Mouse (Mus musculus) limb, embryonic 10.5 days (tissue): ENCODE data around the gene Olfr938. TPM values are rescaled to one million over a fixed set of nuclear protein-coding genes. Genes with fewer than 3 reads are reported as not detected.

ENCODE experiments used
- DNase-seq: peaks from one replicate; pipeline ENCODE4 v3.0.0-alpha.2; 2017; ENCODE audit warnings: low spot score
- H3K27ac ChIP-seq: fragments of 300-500 bp; sonication (generic); 2 replicates; pipeline ENCODE4 v1.5.1; 2016; ENCODE audit warnings: mild to moderate bottlenecking
- H3K27me3 ChIP-seq: fragments of 300-500 bp; sonication (generic); 2 replicates; pipeline ENCODE4 v1.6.1; 2016; ENCODE audit warnings: low read depth, mild to moderate bottlenecking; ENCODE audit not compliant: poor library complexity, severe bottlenecking
- H3K36me3 ChIP-seq: fragments of 300-500 bp; sonication (generic); 2 replicates; pipeline ENCODE4 v1.6.1; 2016; ENCODE audit warnings: mild to moderate bottlenecking, moderate library complexity
- H3K4me1 ChIP-seq: fragments of 300-500 bp; sonication (generic); 2 replicates; pipeline ENCODE4 v1.6.1; 2016
- H3K4me3 ChIP-seq: fragments of 300-500 bp; sonication (generic); 2 replicates; pipeline ENCODE4 v1.5.1; 2016; ENCODE audit warnings: mild to moderate bottlenecking, moderate library complexity
- H3K9me3 ChIP-seq: fragments of 300-500 bp; sonication (generic); replicated peaks from 2 replicates; pipeline ENCODE4 v1.6.1; 2016; ENCODE audit warnings: mild to moderate bottlenecking
- WGBS: fragments of 180-500 bp; shearing (Covaris S2); methylation state at CpG from one replicate; pipeline ENCODE4 v1.1.7; 2016; 5-methylcytosine and 5-hydroxymethylcytosine counted together
- microRNA-seq: library from miRNA; unstranded; fragments of <30 nt; microRNA quantifications from one replicate; pipeline ENCODE4, GENCODE M21; 2017
- polyA plus RNA-seq: library from polyadenylated mRNA; unstranded; fragments of >200 nt; fragmentation: Nextera tagmentation; extraction: Ambion mirVana; gene quantifications from 2 replicates; pipeline ENCODE4 v1.2.1, GENCODE M21; 2016

The Olfr938 gene
- not detected in 2 replicates for polyA plus RNA-seq

- Histone ChIP-seq H3K4me3 (no peak within 1 kb of the TSS), H3K27ac (no peak within 1 kb of the TSS), H3K36me3 (no peaks in the 10 kb centered on the region), H3K27me3 (no peaks in the 10 kb centered on the region), H3K9me3 (no peaks in the 10 kb centered on the region), H3K4me1 (no peaks in the 10 kb centered on the region)
- DNase-seq, result no peak
- 89% methylated on average over 2 of the region's 2 CpGs for WGBS
These were observed at the start of gene Olfr938 for GRCm38 (mm10) chr9:39078787-39079186. Gene Olfr938 (minus strand): TSS chr9:39078887.

GRCm38 (mm10) chr9:39127831-39128230 lies 49.1 kb upstream of the Olfr938 start, which contains the start of gene Olfr27:
Gene Olfr27 (plus strand): TSS chr9:39128131.
- Histone ChIP-seq H3K27me3 (no peaks in the 10 kb centered on the region), H3K27ac (no peak within 1 kb of the TSS), H3K36me3 (no peaks in the 10 kb centered on the region), H3K4me1 (no peaks in the 10 kb centered on the region), H3K4me3 (no peak within 1 kb of the TSS), H3K9me3 (no peaks in the 10 kb centered on the region)
- DNase-seq, result no peak

- H3K4me1 ChIP-seq, result no peaks in the 10 kb centered on the region
- no peaks in the 10 kb centered on the region for H3K36me3 ChIP-seq
- H3K4me3 ChIP-seq, result no peak overlapping the region
- H3K9me3 ChIP-seq, result no peaks in the 10 kb centered on the region
- 85% methylated on average over 1 of the region's 1 CpGs for WGBS
- no peak overlapping the region for H3K27ac ChIP-seq
- no peak for DNase-seq
- no peaks in the 10 kb centered on the region for H3K27me3 ChIP-seq
These were observed 48.6 kb upstream of the Olfr938 start for GRCm38 (mm10) chr9:39127326-39127725.

GRCm38 (mm10) chr9:39064851-39065250 lies 13.8 kb downstream of the Olfr938 start, which contains the start of gene Olfr937:
Gene Olfr937 (minus strand): TSS chr9:39064951.
- H3K36me3 ChIP-seq, result no peaks in the 10 kb centered on the region
- WGBS, result 95% methylated on average over 1 of the region's 1 CpGs
- no peaks in the 10 kb centered on the region for H3K27me3 ChIP-seq
- no peak within 1 kb of the TSS for H3K27ac ChIP-seq
- H3K9me3 ChIP-seq, result no peaks in the 10 kb centered on the region
- DNase-seq, result no peak
- no peaks in the 10 kb centered on the region for H3K4me1 ChIP-seq
- H3K4me3 ChIP-seq, result no peak within 1 kb of the TSS

Small RNA genes within 50 kb of the gene (microRNA-seq; reads per million reads assigned to microRNA genes)
- gene Gm25032, result not detected
- gene Gm25529, result not detected

Other genes with a start within 250 kb of the Olfr938 start
- not detected in 2 replicates for gene Olfr924, start 234.4 kb downstream of the Olfr938 start, polyA plus RNA-seq
- gene Olfr26, start 223.8 kb downstream of the Olfr938 start, polyA plus RNA-seq, result not detected in 2 replicates
- not detected in 2 replicates for gene Olfr926, start 201.8 kb downstream of the Olfr938 start, polyA plus RNA-seq
- gene Olfr930, start 149.1 kb downstream of the Olfr938 start, polyA plus RNA-seq, result not detected in 2 replicates
- not detected in 2 replicates for gene Olfr933, start 106.6 kb downstream of the Olfr938 start, polyA plus RNA-seq
- gene Olfr934, start 90.6 kb downstream of the Olfr938 start, polyA plus RNA-seq, result not detected in 2 replicates
- not detected in 2 replicates for gene Olfr935, start 79.2 kb downstream of the Olfr938 start, polyA plus RNA-seq
- gene Olfr146, start 55.5 kb downstream of the Olfr938 start, polyA plus RNA-seq, result not detected in 2 replicates
- gene Olfr937, start 13.9 kb downstream of the Olfr938 start, polyA plus RNA-seq, result not detected in 2 replicates
- not detected in 2 replicates for gene Olfr27, start 49.2 kb upstream of the Olfr938 start, polyA plus RNA-seq
- gene Olfr943, start 87.4 kb upstream of the Olfr938 start, polyA plus RNA-seq, result not detected in 2 replicates
- not detected in 2 replicates for gene Olfr944, start 123.0 kb upstream of the Olfr938 start, polyA plus RNA-seq
- gene Olfr1537, start 171.1 kb upstream of the Olfr938 start, polyA plus RNA-seq, result not detected in 2 replicates
- gene Olfr945, start 197.9 kb upstream of the Olfr938 start, polyA plus RNA-seq, result not detected in 2 replicates
- gene Olfr948, start 247.2 kb upstream of the Olfr938 start, polyA plus RNA-seq, result not detected in 2 replicates